Mouse (Mus musculus) kidney, adult 9 months (tissue): ENCODE results near the gene Arhgef17.
A peak's percentile ranks its signal among the peaks of the same experiment; 100 is the strongest.

ENCODE experiments used
- DNase-seq: peaks from one replicate; pipeline ENCODE4 v3.0.0; 2022

Gene Arhgef17

GRCm38 (mm10) chr7:100844385-100845025 is 87.4 kb downstream of the Arhgef17 start:
- no peak for DNase-seq

GRCm38 (mm10) chr7:100843866-100844265 is 88.0 kb downstream of the Arhgef17 start:
- no peak for DNase-seq

DNA sequence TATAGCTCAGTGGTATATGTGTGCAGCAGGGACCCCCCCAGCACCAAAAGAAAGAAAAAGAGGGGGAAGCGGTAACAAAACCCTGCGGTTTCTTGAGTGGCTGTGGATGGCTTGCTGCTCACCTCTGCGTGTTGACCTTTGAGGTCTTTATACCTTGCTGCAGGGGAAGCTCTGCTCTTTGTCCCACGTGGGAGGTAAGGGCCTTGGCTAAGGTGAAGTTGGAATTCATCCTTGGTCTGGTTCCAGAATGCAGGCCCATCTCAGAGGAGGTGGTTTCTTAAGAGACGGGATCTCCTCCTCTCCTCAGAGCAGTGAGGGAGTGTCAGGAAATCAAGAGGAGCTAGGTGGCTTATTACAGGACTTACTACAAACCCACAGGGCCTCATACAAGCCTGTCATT is 89.7 kb downstream of the Arhgef17 start:
- peak; percentile 49 for DNase-seq

- DNase-seq = no peak
These were observed 90.3 kb downstream of the Arhgef17 start for GRCm38 (mm10) chr7:100841608-100842007.

GRCm38 (mm10) chr7:100840906-100841305 is 91.0 kb downstream of the Arhgef17 start:
- no peak for DNase-seq

- no peak for DNase-seq
These were observed 92.1 kb downstream of the Arhgef17 start for GRCm38 (mm10) chr7:100839632-100840402.

DNA sequence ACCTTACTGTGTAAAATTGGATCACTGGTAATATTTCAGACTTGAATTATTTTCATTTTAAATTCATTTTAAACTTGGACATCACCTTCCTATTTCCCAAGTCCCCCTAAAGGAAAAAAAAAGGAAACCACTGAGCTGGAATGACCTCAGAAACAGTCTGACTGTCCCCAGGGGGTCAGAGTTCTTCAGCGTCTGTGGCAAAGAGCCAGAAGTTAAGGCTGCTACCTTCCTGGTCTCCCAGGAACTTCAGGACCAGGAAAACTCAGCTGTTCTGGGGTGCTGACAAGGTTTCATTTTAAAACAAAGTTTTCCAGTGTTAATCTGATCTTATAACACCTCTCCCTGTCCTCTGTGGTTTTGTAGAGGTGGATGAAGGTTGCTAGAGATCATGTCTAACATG is 94.2 kb downstream of the Arhgef17 start:
- peak; percentile 61 for DNase-seq

- DNase-seq = no peak
These were observed 95.2 kb downstream of the Arhgef17 start for GRCm38 (mm10) chr7:100836657-100837056.

- DNase-seq = no peak
These were observed 96.2 kb downstream of the Arhgef17 start for GRCm38 (mm10) chr7:100835711-100836110.

DNA sequence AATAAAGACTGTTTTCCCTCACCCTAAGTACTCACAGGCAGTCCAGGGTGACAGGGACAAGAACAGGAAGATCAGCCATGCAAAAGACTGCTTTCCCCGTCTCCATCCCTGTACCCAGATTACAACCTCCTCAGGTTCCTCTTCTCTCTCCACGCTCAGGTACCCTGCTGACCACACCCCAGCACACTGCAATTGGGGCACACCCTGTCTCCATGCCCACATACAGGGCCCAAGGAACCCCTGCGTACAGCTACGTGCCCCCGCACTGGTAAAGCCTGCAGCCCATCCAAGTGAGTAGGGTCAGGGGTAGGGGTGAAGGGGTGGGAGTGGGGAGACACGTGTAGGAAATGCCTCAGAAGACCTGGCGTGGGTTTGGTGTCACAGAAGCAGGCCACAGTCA is 96.7 kb downstream of the Arhgef17 start:
- no peak for DNase-seq

DNA sequence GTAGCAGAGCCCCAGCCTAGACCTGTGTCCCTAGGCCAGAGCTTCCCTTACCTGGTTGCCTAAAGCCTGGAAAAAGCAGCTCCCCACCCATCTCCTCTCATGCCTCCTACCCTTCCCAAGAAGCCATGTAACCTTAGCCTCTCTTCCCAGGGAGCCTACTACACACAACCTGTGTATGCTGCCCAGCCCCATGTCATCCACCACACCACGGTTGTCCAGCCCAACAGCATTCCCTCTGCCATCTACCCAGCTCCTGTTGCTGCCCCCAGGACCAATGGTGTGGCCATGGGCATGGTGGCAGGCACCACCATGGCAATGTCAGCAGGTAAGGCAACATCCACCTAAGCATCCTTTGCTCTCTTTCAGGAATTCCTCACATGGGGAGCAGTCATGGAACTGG is 98.0 kb downstream of the Arhgef17 start:
- no peak for DNase-seq

- DNase-seq = no peak
These were observed 103.4 kb downstream of the Arhgef17 start for GRCm38 (mm10) chr7:100828549-100828948.

DNA sequence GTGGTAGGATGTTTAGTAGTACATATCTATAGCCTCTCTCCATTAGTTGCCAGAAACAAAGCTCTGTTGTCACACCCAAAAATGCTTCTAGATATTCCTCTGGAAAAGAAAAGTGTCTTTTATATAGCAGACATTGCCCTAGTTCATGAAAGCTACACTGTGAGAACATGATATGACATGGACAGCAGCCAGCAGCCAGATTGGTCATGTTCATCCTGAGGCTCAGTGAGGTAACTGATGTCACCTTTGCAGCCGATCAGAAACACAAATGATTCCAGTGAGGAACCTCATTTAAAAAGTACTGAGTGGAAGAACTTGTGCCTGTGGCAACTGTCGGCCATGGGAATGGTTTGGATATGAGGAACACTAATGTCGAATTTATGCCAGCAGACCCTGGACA is 107.2 kb downstream of the Arhgef17 start:
- DNase-seq = no peak
